Mouse (Mus musculus): ENCODE measurements around the gene Iqch. TPM values are rescaled to one million over a fixed set of nuclear protein-coding genes. Genes with fewer than 3 reads are reported as not detected.

The Iqch gene
- polyA plus RNA-seq, 1 experiment from 2014 or later, result 0.09 TPM

- Histone ChIP-seq H3K27me3 (ENCODE audit: insufficient read depth, low read length) (no peaks in the 10 kb centered on the region), H3K36me3 (replicated peaks; ENCODE audit: insufficient read depth, low read length) (no peaks in the 10 kb centered on the region), H3K9me3 (ENCODE audit: low read length) (no peaks in the 10 kb centered on the region), H3K4me1 (ENCODE audit: insufficient read depth) (peaks cover 3% of the 10 kb centered on the region; the same call in 1 of the 2 replicates), H3K27ac (ENCODE audit: low read depth) (no peak overlapping the region), H3K9ac (replicated peaks) (no peak overlapping the region), H3K4me2 (ENCODE audit: low read depth, low read length) (no peak overlapping the region), H3K4me3 (ENCODE audit: low read depth, low read length) (no peak overlapping the region)
- ATAC-seq, result no peak
- no peak for TF ChIP-seq EP300 (IDR thresholded peaks at IDR 0.05; ENCODE audit: low read depth)
- no peak for TF ChIP-seq CTCF (IDR thresholded peaks at IDR 0.05; ENCODE audit: low read depth)
- no peak for DNase-seq
- 70% methylated on average over 2 of the region's 2 CpGs for WGBS (ENCODE audit: insufficient replicate concordance)
Measured at GRCm38 (mm10) chr9:63580046-63580445, 22.2 kb downstream of the Iqch start.

GRCm38 (mm10) chr9:63579644-63580043 is 22.6 kb downstream of the Iqch start:
- no peaks in the 10 kb centered on the region for H3K27me3 ChIP-seq (ENCODE audit: insufficient read depth, low read length)
- no peaks in the 10 kb centered on the region for H3K9me3 ChIP-seq (ENCODE audit: low read length)
- no peak for ATAC-seq
- 81% methylated on average over 5 of the region's 5 CpGs for WGBS (ENCODE audit: insufficient replicate concordance)
- DNase-seq, result no peak
- no peak overlapping the region for H3K4me2 ChIP-seq (ENCODE audit: low read depth, low read length)
- TF ChIP-seq EP300 (IDR thresholded peaks at IDR 0.05; ENCODE audit: low read depth) (no peak), CTCF (IDR thresholded peaks at IDR 0.05; ENCODE audit: low read depth) (peak; percentile 42)
- H3K4me3 ChIP-seq (ENCODE audit: low read depth, low read length), result no peak overlapping the region
- H3K27ac ChIP-seq (ENCODE audit: low read depth), result no peak overlapping the region
- no peaks in the 10 kb centered on the region for H3K36me3 ChIP-seq (replicated peaks; ENCODE audit: insufficient read depth, low read length)
- no peak overlapping the region for H3K9ac ChIP-seq (replicated peaks)
- peaks cover 3% of the 10 kb centered on the region; the same call in 1 of the 2 replicates for H3K4me1 ChIP-seq (ENCODE audit: insufficient read depth)

DNA sequence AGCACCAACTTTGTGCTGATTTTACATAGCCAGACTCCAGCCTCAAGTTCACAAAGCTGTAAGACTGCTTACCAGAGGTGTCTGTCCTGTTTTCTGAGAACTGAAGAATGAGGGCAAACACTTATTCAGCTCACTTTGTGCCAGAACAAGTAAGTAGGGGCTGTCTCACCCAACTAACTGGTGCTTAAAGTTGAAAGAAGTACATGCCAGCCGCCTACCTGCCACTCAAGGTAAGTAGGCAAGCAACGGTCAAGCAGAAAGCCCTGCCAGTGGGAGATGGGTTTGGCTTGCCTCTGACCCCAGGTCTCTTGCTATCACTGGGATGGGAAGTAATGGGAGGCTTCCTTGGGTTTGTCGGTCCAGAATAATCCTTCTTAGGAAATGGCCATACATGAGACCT is 24.8 kb downstream of the Iqch start:
- Histone ChIP-seq H3K4me3 (ENCODE audit: low read depth, low read length) (no peak overlapping the region), H3K9me3 (ENCODE audit: low read length) (no peaks in the 10 kb centered on the region), H3K9ac (replicated peaks) (no peak overlapping the region), H3K4me2 (ENCODE audit: low read depth, low read length) (no peak overlapping the region), H3K27ac (ENCODE audit: low read depth) (no peak overlapping the region), H3K36me3 (replicated peaks; ENCODE audit: insufficient read depth, low read length) (no peaks in the 10 kb centered on the region), H3K27me3 (ENCODE audit: insufficient read depth, low read length) (no peaks in the 10 kb centered on the region), H3K4me1 (ENCODE audit: insufficient read depth) (no peaks in the 10 kb centered on the region)
- WGBS (ENCODE audit: insufficient replicate concordance), result 75% methylated on average over 3 of the region's 3 CpGs
- DNase-seq, result no peak
- no peak for ATAC-seq
- TF ChIP-seq EP300 (IDR thresholded peaks at IDR 0.05; ENCODE audit: low read depth) (no peak), CTCF (IDR thresholded peaks at IDR 0.05; ENCODE audit: low read depth) (no peak)

- H3K27ac ChIP-seq (ENCODE audit: low read depth), result no peak overlapping the region
- H3K4me2 ChIP-seq (ENCODE audit: low read depth, low read length), result no peak overlapping the region
- H3K36me3 ChIP-seq (replicated peaks; ENCODE audit: insufficient read depth, low read length), result no peaks in the 10 kb centered on the region
- no peak overlapping the region for H3K4me3 ChIP-seq (ENCODE audit: low read depth, low read length)
- no peak for TF ChIP-seq EP300 (IDR thresholded peaks at IDR 0.05; ENCODE audit: low read depth)
- 0 out of 2 replicates have a peak, but pooled peaks have one; percentile 16 for TF ChIP-seq CTCF (IDR thresholded peaks at IDR 0.05; ENCODE audit: low read depth)
- no peaks in the 10 kb centered on the region for H3K27me3 ChIP-seq (ENCODE audit: insufficient read depth, low read length)
- no peak for DNase-seq
- H3K9ac ChIP-seq (replicated peaks), result no peak overlapping the region
- no peaks in the 10 kb centered on the region for H3K4me1 ChIP-seq (ENCODE audit: insufficient read depth)
- H3K9me3 ChIP-seq (ENCODE audit: low read length), result no peaks in the 10 kb centered on the region
- no peak for ATAC-seq
- 69% methylated on average over 7 of the region's 7 CpGs for WGBS (ENCODE audit: insufficient replicate concordance)
Measured at GRCm38 (mm10) chr9:63572874-63573273, 29.4 kb downstream of the Iqch start.

DNA sequence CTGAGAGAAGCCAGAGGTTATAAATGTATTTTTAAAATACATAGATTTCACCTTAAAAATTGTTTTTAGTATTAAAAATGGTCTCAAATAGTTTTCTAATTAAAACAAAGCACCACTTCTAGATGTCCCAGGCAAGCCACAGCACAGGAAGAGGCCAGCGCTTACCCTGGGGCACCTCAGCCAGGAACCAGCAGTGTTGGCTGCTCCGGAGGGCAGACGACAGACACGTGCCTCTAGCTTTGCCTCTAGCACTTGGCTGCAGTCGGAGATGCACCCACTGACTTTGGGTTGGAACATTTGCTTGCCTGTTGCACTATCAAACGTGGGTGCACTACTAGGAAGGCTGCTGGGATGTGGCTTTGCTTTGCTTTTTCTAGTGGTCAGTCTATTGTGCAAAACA is 30.4 kb downstream of the Iqch start:
- 21% methylated on average over 6 of the region's 6 CpGs for WGBS (ENCODE audit: insufficient replicate concordance)
- DNase-seq, result no peak
- no peak for ATAC-seq
- Histone ChIP-seq H3K9ac (replicated peaks) (no peak overlapping the region), H3K27me3 (ENCODE audit: insufficient read depth, low read length) (no peaks in the 10 kb centered on the region), H3K4me1 (ENCODE audit: insufficient read depth) (no peaks in the 10 kb centered on the region), H3K4me2 (ENCODE audit: low read depth, low read length) (no peak overlapping the region), H3K4me3 (ENCODE audit: low read depth, low read length) (no peak overlapping the region), H3K9me3 (ENCODE audit: low read length) (no peaks in the 10 kb centered on the region), H3K27ac (ENCODE audit: low read depth) (no peak overlapping the region), H3K36me3 (replicated peaks; ENCODE audit: insufficient read depth, low read length) (no peaks in the 10 kb centered on the region)
- TF ChIP-seq CTCF (IDR thresholded peaks at IDR 0.05; ENCODE audit: low read depth), result no peak
- TF ChIP-seq EP300 (IDR thresholded peaks at IDR 0.05; ENCODE audit: low read depth), result no peak

DNA sequence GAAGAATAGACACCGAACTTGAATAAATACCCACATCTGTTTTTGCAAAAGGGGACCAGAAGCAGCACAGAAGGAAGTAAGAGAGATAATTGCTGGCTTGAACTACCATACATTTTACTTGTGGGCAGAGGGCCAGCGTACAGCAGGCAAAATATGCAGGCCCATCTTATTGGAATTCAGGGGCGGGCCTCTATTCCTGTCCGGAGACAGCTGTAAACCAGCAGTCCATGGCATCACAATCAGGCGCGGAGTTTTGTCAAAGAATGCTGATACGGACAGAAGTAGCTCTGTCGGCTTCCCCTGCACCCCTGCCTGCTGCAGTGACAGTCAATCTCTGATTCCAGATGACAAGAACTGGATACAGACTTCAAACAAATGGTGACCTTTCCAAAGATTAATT is 33.5 kb downstream of the Iqch start:
- no peak for ATAC-seq
- no peak overlapping the region for H3K9ac ChIP-seq (replicated peaks)
- no peak for TF ChIP-seq EP300 (IDR thresholded peaks at IDR 0.05; ENCODE audit: low read depth)
- TF ChIP-seq CTCF (IDR thresholded peaks at IDR 0.05; ENCODE audit: low read depth), result no peak
- H3K9me3 ChIP-seq (ENCODE audit: low read length), result no peaks in the 10 kb centered on the region
- no peak overlapping the region for H3K27ac ChIP-seq (ENCODE audit: low read depth)
- peak overlapping the region; percentile 18; the same call in 1 of the 2 replicates for H3K4me2 ChIP-seq (ENCODE audit: low read depth, low read length)
- H3K4me1 ChIP-seq (ENCODE audit: insufficient read depth), result no peaks in the 10 kb centered on the region
- H3K4me3 ChIP-seq (ENCODE audit: low read depth, low read length), result no peak overlapping the region
- no peaks in the 10 kb centered on the region for H3K36me3 ChIP-seq (replicated peaks; ENCODE audit: insufficient read depth, low read length)
- no peaks in the 10 kb centered on the region for H3K27me3 ChIP-seq (ENCODE audit: insufficient read depth, low read length)
- DNase-seq, result no peak
- WGBS (ENCODE audit: insufficient replicate concordance), result 53% methylated on average over 8 of the region's 8 CpGs

DNA sequence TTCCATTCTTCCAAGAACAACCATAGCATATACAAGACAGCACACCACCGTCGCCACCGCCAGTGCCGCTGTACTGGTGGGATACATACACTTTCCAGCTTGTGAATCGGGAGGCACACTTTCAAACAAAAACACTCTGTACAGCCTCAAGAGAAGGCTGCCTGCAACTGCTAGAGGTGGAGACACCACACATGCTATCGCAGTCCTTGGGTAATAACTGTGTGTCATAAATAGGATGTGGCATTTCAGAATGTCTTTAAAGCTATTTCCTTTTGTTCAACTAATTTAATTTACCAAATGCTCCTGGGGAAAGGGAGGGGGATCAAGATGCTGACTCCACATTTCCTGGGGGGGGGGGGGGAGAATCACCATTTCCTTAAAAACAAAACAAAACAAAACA is 34.0 kb downstream of the Iqch start:
- Histone ChIP-seq H3K36me3 (replicated peaks; ENCODE audit: insufficient read depth, low read length) (no peaks in the 10 kb centered on the region), H3K9me3 (ENCODE audit: low read length) (no peaks in the 10 kb centered on the region), H3K9ac (replicated peaks) (no peak overlapping the region), H3K27me3 (ENCODE audit: insufficient read depth, low read length) (no peaks in the 10 kb centered on the region), H3K4me1 (ENCODE audit: insufficient read depth) (no peaks in the 10 kb centered on the region), H3K4me2 (ENCODE audit: low read depth, low read length) (peak overlapping the region; percentile 18; the same call in 1 of the 2 replicates), H3K27ac (ENCODE audit: low read depth) (no peak overlapping the region), H3K4me3 (ENCODE audit: low read depth, low read length) (no peak overlapping the region)
- ATAC-seq (no peak), DNase-seq (no peak)
- 71% methylated on average over 6 of the region's 6 CpGs for WGBS (ENCODE audit: insufficient replicate concordance)
- TF ChIP-seq CTCF (IDR thresholded peaks at IDR 0.05; ENCODE audit: low read depth) (no peak), EP300 (IDR thresholded peaks at IDR 0.05; ENCODE audit: low read depth) (no peak)

Data from liver, postnatal 0 days (tissue).